Mouse (Mus musculus): ENCODE data around the gene Kcnq1. TPM values are rescaled to one million over a fixed set of nuclear protein-coding genes. Genes with fewer than 3 reads are reported as not detected.
A peak's percentile ranks its signal among the peaks of the same experiment; 100 is the strongest.

Gene Kcnq1
- polyA plus RNA-seq, 1 experiment from 2014 or later, result 0.73 TPM

DNA sequence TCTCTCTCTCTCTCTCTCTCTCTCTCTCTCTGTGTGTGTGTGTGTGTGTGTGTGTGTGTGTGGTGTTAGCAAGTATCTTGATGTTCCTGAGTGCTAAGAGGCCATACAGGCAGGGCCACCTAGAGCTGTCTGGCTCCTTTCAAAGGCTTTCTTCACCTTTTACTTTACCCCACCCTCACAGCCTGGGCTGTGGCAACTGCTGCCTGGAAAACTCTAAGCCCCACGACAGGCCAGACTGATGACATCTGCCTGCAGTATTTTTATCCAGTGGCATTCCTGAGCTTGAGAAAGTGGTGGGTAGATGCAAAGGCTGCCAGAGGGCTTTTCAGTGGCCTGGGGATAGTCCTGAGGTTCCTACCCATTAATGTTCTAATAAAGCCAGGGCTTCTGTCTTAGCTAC lies 6.2 kb downstream of the Kcnq1 start:
- H3K4me3 ChIP-seq, result no peak overlapping the region
- H3K27me3 ChIP-seq, result peaks cover 31% of the 10 kb centered on the region
- H3K27ac ChIP-seq, result no peak overlapping the region
- no peak overlapping the region for H3K9ac ChIP-seq
- H3K4me1 ChIP-seq, result peaks cover 6% of the 10 kb centered on the region
- 47% methylated on average over 1 of the region's 1 CpGs for WGBS
- H3K9me3 ChIP-seq, result peaks cover 2% of the 10 kb centered on the region; the same call in 1 of the 2 replicates
- ATAC-seq (ENCODE audit: insufficient number of reproducible peaks, insufficient read depth, low FRiP score, low TSS enrichment), result no peak
- H3K4me2 ChIP-seq (replicated peaks), result no peak overlapping the region
- H3K36me3 ChIP-seq, result no peaks in the 10 kb centered on the region

DNA sequence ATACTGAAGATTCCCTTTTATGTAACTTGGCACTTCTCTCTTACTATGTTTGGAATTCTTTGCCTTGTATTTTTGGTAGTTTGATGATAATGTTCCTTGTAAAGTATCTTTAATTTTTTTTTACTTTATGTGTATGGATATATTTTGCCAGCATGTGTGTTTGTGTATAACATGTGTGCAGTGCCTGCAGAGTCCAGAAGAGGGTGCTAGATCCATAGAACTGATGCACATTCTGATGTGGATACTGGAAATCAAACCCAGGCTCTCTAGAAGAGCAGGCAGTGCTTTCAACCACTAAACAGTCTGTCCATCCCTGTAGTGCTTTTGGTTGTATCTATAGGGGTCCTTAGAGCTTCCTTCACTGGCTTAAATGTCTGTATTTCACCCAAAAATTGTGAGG lies 8.6 kb downstream of the Kcnq1 start:
- ATAC-seq (ENCODE audit: insufficient number of reproducible peaks, insufficient read depth, low FRiP score, low TSS enrichment), result no peak
- Histone ChIP-seq H3K9ac (no peak overlapping the region), H3K4me2 (replicated peaks) (no peak overlapping the region), H3K9me3 (peaks cover 2% of the 10 kb centered on the region; the same call in 1 of the 2 replicates), H3K27ac (no peak overlapping the region), H3K36me3 (no peaks in the 10 kb centered on the region), H3K4me1 (peaks cover 4% of the 10 kb centered on the region; the same call in 1 of the 2 replicates), H3K27me3 (peaks cover 7% of the 10 kb centered on the region), H3K4me3 (no peak overlapping the region)

DNA sequence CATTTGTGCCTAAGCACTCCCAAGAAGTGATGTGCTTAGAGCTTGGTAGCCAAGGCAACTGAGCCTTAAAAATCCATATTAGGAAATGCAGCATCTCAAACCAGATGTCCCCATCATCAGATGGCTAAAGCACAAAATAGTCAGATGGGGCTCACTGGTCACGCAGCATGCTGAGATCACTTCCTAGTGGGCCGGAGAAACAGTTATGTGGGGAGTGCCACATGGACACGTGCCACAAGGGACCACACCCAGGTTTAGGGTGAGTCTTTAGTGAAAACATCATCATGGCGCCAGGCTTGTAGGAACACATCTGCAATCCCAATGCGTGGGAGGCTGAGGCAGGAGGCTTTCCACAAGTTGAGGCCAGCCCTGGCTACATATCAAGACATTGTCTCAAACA lies 10.4 kb downstream of the Kcnq1 start:
- ATAC-seq (ENCODE audit: insufficient number of reproducible peaks, insufficient read depth, low FRiP score, low TSS enrichment), result no peak
- Histone ChIP-seq H3K36me3 (no peaks in the 10 kb centered on the region), H3K27ac (no peak overlapping the region), H3K9ac (no peak overlapping the region), H3K4me2 (replicated peaks) (no peak overlapping the region), H3K4me3 (no peak overlapping the region), H3K4me1 (peaks cover 4% of the 10 kb centered on the region; the same call in 1 of the 2 replicates), H3K9me3 (peaks cover 2% of the 10 kb centered on the region; the same call in 1 of the 2 replicates), H3K27me3 (no peaks in the 10 kb centered on the region)
- 80% methylated on average over 5 of the region's 5 CpGs for WGBS

DNA sequence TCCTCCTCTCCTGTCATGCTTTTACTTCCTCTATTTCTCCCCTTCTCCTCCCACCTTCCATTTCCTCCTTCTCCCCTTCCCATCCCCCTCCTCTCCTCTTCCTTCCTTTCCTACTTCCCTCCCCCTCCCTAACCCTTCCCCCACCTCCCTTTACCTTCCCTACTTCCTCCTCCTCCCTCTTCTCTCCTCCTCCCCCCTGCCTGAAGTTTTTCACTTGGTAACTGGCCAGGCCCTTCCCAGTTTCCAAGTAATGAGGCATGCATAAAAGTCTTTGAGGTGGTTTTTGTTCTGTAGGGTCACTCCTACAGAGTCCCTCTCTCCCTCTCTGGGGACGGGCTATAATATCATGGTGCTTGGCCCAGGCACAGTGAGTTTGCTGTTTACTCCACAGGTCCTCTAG lies 13.2 kb downstream of the Kcnq1 start:
- no peak overlapping the region for H3K9ac ChIP-seq
- no peak for ATAC-seq (ENCODE audit: insufficient number of reproducible peaks, insufficient read depth, low FRiP score, low TSS enrichment)
- H3K9me3 ChIP-seq, result no peaks in the 10 kb centered on the region
- no peaks in the 10 kb centered on the region for H3K27me3 ChIP-seq
- 56% methylated on average over 1 of the region's 1 CpGs for WGBS
- H3K27ac ChIP-seq, result no peak overlapping the region
- H3K4me2 ChIP-seq (replicated peaks), result no peak overlapping the region
- peaks cover 12% of the 10 kb centered on the region for H3K4me1 ChIP-seq
- H3K36me3 ChIP-seq, result no peaks in the 10 kb centered on the region
- no peak overlapping the region for H3K4me3 ChIP-seq

DNA sequence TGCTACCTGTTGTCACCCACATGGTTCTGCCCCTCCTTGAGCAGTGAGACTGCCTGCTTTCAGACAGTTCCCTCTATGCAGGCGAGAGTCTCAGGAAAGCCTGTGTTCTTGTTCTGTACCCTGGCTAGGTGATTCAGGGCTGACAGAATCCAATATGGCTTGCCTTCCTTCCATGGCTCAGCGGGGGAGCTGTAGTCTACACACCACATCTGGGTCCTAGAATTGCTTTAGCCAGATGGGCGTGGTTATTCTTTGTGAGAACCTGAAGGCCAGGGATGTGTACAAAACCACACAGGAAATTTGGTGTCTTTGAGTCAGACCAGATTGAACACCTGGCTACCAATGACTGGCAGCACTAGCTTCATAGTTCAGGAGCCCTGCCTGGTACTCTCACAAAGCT lies 13.7 kb downstream of the Kcnq1 start:
- Histone ChIP-seq H3K36me3 (no peaks in the 10 kb centered on the region), H3K4me3 (no peak overlapping the region), H3K4me2 (replicated peaks) (no peak overlapping the region), H3K9ac (no peak overlapping the region), H3K27ac (0 out of 2 replicates have a peak overlapping the region, but pooled peaks have one; percentile 51), H3K9me3 (no peaks in the 10 kb centered on the region), H3K4me1 (peaks cover 17% of the 10 kb centered on the region), H3K27me3 (no peaks in the 10 kb centered on the region)
- 76% methylated on average over 3 of the region's 3 CpGs for WGBS
- ATAC-seq (ENCODE audit: insufficient number of reproducible peaks, insufficient read depth, low FRiP score, low TSS enrichment), result no peak

DNA sequence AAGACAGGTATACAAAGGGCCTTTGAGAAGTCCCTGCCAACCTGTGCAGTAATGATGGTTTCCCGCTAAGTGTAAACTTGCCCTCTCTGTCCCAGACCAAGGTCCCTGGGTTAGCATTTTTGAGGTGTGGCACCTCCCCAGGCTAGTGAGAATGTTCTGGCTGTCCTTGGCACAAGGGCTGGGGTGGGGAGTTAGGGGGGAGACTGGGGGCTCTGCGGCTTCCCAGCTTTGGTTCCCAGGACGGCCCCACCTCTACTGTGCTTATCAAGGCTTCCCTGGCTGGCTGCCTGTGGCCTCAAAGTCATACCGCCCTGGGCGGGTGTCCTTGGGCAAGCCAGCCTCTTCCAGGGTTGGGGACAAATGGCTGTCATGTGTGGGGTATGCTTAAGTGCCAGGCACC lies 16.0 kb downstream of the Kcnq1 start:
- H3K4me1 ChIP-seq, result peaks cover 21% of the 10 kb centered on the region
- 81% methylated on average over 5 of the region's 5 CpGs for WGBS
- H3K9ac ChIP-seq, result no peak overlapping the region
- H3K9me3 ChIP-seq, result no peaks in the 10 kb centered on the region
- no peaks in the 10 kb centered on the region for H3K27me3 ChIP-seq
- H3K27ac ChIP-seq, result no peak overlapping the region
- no peak for ATAC-seq (ENCODE audit: insufficient number of reproducible peaks, insufficient read depth, low FRiP score, low TSS enrichment)
- no peaks in the 10 kb centered on the region for H3K36me3 ChIP-seq
- no peak overlapping the region for H3K4me3 ChIP-seq
- H3K4me2 ChIP-seq (replicated peaks), result no peak overlapping the region

DNA sequence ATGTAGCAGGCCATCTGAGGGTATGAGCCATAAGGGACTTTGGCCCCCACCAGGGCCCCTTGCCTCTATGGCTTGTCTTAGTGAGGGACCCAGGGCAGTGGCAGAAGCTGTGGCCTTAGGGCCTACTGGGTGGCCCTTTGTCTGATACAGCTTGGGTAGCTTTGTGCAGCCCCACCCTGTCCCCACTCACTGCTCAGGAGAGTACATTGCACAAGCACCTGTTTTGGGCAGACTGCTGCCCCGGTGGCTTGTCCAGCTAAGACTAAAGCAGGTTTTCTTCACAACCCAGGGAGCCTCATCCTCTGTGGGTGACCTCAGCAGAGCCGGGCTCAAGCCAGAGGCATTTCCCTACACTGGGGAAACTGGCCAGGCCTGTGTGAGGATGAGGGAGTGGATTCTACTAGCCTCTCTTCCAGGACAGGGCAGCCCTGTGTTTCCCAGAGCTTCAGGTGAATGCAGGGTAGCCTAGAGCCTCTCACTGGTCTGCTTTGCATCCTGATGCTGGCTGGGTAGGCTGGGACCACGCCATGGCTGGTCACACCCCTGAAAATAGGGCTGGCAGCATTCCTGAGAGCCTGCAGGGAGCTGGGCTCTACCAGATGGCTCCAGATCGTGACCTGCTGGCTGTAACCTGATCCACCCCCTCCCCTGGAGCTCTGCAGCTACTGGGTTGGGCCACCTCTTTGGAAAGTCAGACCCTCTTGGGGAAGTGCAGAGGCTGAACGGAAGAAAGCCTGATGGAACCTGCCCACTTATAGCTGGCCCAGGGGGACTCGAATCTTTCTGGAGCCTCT lies 17.9 kb downstream of the Kcnq1 start:
- Histone ChIP-seq H3K9me3 (no peaks in the 10 kb centered on the region), H3K27me3 (no peaks in the 10 kb centered on the region), H3K9ac (no peak overlapping the region), H3K4me3 (no peak overlapping the region), H3K4me1 (peaks cover 21% of the 10 kb centered on the region), H3K4me2 (replicated peaks) (no peak overlapping the region), H3K27ac (peak overlapping the region; percentile 69; the same call in 1 of the 2 replicates), H3K36me3 (no peaks in the 10 kb centered on the region)
- ATAC-seq (ENCODE audit: insufficient number of reproducible peaks, insufficient read depth, low FRiP score, low TSS enrichment), result peak; percentile 79
- WGBS, result 6% methylated on average over 6 of the region's 6 CpGs

DNA sequence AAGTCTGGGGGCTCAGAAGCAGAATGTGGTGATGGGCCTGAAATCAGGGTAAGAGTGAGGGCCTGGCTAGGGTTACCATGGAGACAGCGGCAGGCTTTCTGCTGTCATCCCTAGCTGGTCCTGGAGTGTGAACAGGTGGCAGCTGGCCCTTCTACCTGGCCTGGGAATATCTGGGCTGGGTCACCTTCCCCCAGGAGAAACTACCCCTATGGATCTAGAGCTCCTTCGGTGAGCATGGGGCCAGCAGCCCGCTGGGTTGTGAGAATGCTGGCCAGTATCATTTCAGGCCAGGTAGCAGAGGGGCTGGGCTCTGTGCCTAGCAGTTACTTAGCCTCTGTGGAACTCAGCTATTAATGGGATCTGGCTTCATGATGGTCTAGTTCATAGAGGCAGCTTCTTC lies 18.7 kb downstream of the Kcnq1 start:
- no peak overlapping the region for H3K4me3 ChIP-seq
- peaks cover 16% of the 10 kb centered on the region for H3K4me1 ChIP-seq

DNA sequence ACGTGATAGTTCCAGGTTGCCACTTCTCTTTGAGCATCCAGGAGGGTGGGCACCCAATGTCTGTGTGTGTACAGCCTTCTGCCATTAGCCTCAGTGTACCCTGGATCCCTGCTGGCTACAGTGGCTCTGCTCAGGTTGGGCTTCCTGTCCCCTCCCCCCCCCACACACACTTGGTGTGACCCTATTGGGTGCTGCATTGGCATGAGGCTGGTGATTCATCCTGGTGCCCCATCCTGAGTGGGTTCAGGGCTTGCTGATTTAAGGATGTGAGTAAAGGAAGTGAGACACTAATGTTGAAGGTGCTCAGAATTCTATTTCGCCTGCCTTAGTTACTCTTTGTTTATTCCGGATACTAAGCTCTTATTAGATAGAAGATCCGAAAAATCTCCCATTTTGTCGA lies 26.7 kb downstream of the Kcnq1 start:
- no peak overlapping the region for H3K9ac ChIP-seq
- H3K4me3 ChIP-seq, result no peak overlapping the region
- H3K27ac ChIP-seq, result no peak overlapping the region
- no peaks in the 10 kb centered on the region for H3K36me3 ChIP-seq
- ATAC-seq (ENCODE audit: insufficient number of reproducible peaks, insufficient read depth, low FRiP score, low TSS enrichment), result no peak
- 80% methylated on average over 5 of the region's 5 CpGs for WGBS
- no peaks in the 10 kb centered on the region for H3K9me3 ChIP-seq
- H3K27me3 ChIP-seq, result no peaks in the 10 kb centered on the region
- H3K4me2 ChIP-seq (replicated peaks), result no peak overlapping the region
- no peaks in the 10 kb centered on the region for H3K4me1 ChIP-seq

More for the DNA sequence above, 18.7 kb downstream of the Kcnq1 start:
- Histone ChIP-seq H3K9ac (no peak overlapping the region), H3K27ac (no peak overlapping the region), H3K27me3 (no peaks in the 10 kb centered on the region), H3K36me3 (no peaks in the 10 kb centered on the region), H3K9me3 (no peaks in the 10 kb centered on the region), H3K4me2 (replicated peaks) (no peak overlapping the region)
- no peak for ATAC-seq (ENCODE audit: insufficient number of reproducible peaks, insufficient read depth, low FRiP score, low TSS enrichment)
- 63% methylated on average over 3 of the region's 3 CpGs for WGBS

DNA sequence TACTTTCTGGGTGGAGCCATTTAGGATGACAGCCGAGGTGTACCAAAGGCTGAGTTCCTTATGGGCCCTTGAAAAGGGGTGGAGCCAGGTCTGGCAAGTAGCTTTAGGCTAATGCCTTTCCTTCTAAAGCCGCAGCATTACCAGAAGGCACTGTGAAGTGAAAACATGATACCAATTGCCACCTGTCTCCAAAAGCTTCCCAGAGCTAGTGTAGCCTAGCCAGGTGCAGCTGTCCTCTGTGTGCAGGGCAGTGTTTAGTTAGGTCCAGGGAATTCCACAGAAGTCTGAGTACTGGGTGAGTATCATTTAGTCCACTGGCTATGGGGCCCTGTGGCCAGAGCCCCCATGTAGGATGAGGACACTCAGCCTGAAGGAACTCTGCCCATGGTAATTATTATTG lies 30.0 kb downstream of the Kcnq1 start:
- Histone ChIP-seq H3K27me3 (no peaks in the 10 kb centered on the region), H3K4me3 (no peak overlapping the region), H3K4me2 (replicated peaks) (no peak overlapping the region), H3K27ac (no peak overlapping the region), H3K4me1 (no peaks in the 10 kb centered on the region), H3K36me3 (no peaks in the 10 kb centered on the region), H3K9me3 (no peaks in the 10 kb centered on the region), H3K9ac (no peak overlapping the region)
- WGBS, result 61% methylated on average over 2 of the region's 2 CpGs
- ATAC-seq (ENCODE audit: insufficient number of reproducible peaks, insufficient read depth, low FRiP score, low TSS enrichment), result no peak

DNA sequence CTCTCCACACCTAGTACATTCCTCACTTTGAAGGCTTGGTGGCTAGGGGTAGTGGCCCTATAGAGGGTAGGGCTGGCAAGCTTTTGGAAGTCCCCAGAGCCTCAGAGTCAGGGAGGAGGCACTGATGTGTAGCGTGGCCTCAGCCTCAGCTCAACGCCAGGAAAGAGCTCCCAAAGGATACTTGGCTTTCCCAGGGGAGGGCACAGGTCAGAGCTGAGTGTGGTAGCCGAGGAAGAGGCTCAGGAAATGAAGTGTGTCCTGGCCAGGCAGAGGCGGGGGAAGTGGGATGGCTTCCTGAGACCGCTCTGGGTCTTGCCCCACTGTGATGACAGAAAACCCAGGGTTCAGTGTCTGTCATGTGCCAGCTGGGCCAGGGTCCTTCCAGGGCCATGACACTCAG lies 30.4 kb downstream of the Kcnq1 start:
- Histone ChIP-seq H3K4me1 (no peaks in the 10 kb centered on the region), H3K9ac (no peak overlapping the region), H3K36me3 (no peaks in the 10 kb centered on the region), H3K4me2 (replicated peaks) (no peak overlapping the region), H3K27me3 (no peaks in the 10 kb centered on the region), H3K4me3 (no peak overlapping the region), H3K9me3 (no peaks in the 10 kb centered on the region), H3K27ac (no peak overlapping the region)
- ATAC-seq (ENCODE audit: insufficient number of reproducible peaks, insufficient read depth, low FRiP score, low TSS enrichment), result no peak
- WGBS, result 55% methylated on average over 5 of the region's 5 CpGs

DNA sequence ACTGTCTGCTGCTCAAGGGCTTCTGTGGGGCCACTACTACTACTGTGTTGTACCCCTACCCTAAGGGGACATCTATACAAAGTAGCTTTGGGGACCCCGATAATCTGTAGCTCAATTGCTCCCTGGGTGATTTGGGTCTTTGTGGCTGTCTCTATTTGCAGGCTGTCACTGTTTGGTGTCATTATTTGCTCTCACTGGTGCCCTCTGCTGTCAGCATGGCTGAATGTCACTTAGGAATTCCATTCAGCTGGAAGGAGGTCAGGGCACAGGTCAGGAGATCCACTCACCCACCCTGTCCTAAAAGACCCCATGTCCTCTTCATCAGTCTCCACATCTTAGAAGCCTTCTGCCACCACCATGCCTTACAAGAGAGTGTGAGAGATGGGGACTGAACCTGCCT lies 32.6 kb downstream of the Kcnq1 start:
- H3K27ac ChIP-seq, result no peak overlapping the region
- no peak overlapping the region for H3K9ac ChIP-seq
- no peak for ATAC-seq (ENCODE audit: insufficient number of reproducible peaks, insufficient read depth, low FRiP score, low TSS enrichment)
- no peaks in the 10 kb centered on the region for H3K4me1 ChIP-seq
- no peaks in the 10 kb centered on the region for H3K9me3 ChIP-seq
- no peaks in the 10 kb centered on the region for H3K36me3 ChIP-seq
- no peak overlapping the region for H3K4me3 ChIP-seq
- no peak overlapping the region for H3K4me2 ChIP-seq (replicated peaks)
- WGBS, result 53% methylated on average over 1 of the region's 1 CpGs
- H3K27me3 ChIP-seq, result no peaks in the 10 kb centered on the region

Data from embryonic facial prominence, embryonic 12.5 days (tissue).